Mouse (Mus musculus): ENCODE measurements around the gene 4933407L21Rik.
"Not testable (repeated sequence)": the region's sequence is repeated elsewhere in the genome, so short reads cannot be mapped to it uniquely, and the experiment has no call there.

4933407L21Rik gene

GRCm38 (mm10) chr1:85959889-85960276 lies 31.6 kb downstream of the 4933407L21Rik start:
- DNase-seq = no peak

GRCm38 (mm10) chr1:85960873-85961272 lies 32.6 kb downstream of the 4933407L21Rik start, which contains the start of gene Gpr55:
Gene Gpr55 (minus strand): TSS chr1:85961007.
- no peak for DNase-seq

GRCm38 (mm10) chr1:85962081-85962480 lies 33.8 kb downstream of the 4933407L21Rik start:
- DNase-seq = no peak

GRCm38 (mm10) chr1:85965856-85966255 lies 37.6 kb downstream of the 4933407L21Rik start:
- peak; percentile 5 to 11 for DNase-seq

- DNase-seq = no peak
These were observed 40.8 kb downstream of the 4933407L21Rik start for GRCm38 (mm10) chr1:85969081-85969480.

GRCm38 (mm10) chr1:85969519-85969918 lies 41.2 kb downstream of the 4933407L21Rik start:
- no peak for DNase-seq

GRCm38 (mm10) chr1:85971070-85971469 lies 42.8 kb downstream of the 4933407L21Rik start:
- DNase-seq = no peak

- DNase-seq = no peak
These were observed 44.1 kb downstream of the 4933407L21Rik start for GRCm38 (mm10) chr1:85972341-85972740.

- DNase-seq = no peak
These were observed 45.2 kb downstream of the 4933407L21Rik start for GRCm38 (mm10) chr1:85973468-85973877.

- no peak for DNase-seq
These were observed 49.4 kb downstream of the 4933407L21Rik start for GRCm38 (mm10) chr1:85977709-85978108.

GRCm38 (mm10) chr1:85981738-85982357 lies 53.6 kb downstream of the 4933407L21Rik start:
- DNase-seq = peak; percentile 58 to 79

- DNase-seq = no peak
These were observed 57.5 kb downstream of the 4933407L21Rik start for GRCm38 (mm10) chr1:85985784-85986183.

- DNase-seq = no peak
These were observed 60.1 kb downstream of the 4933407L21Rik start for GRCm38 (mm10) chr1:85988351-85988750.

- not testable (repeated sequence) for DNase-seq
These were observed 60.6 kb downstream of the 4933407L21Rik start for GRCm38 (mm10) chr1:85988882-85989281.
